27 mouse cellular contexts compared by ENCODE assay signal in genomic region chr11:74583824-74584349, GRCm38 (mm10). TPM values are rescaled to one million over a fixed set of nuclear protein-coding genes. Genes with fewer than 3 reads are reported as not detected.
DNase-seq lines count a peak whose midpoint lies in the region; ATAC-seq and TF ChIP-seq lines count a peak whose summit lies in the region.
"Had no signal": no experiment of that assay in that cellular context is flagged by ENCODE, and none has a peak within 500 bp of the region (broad histone marks: within the 10 kb centered on the region; RNA-seq: fewer than 3 reads in every experiment).

No protein-coding gene starts in this region.

- DNase-seq in neural tube, embryonic 10.5 days (ENCODE audit: extremely low spot score, low spot score), result no peak
- DNase-seq in liver, embryonic 14.5 days (ENCODE audit: low read depth in 3 of 3, low spot score in 3 of 3), result no peak
- no peak for DNase-seq in lung, postnatal 36 days
- no peak for DNase-seq in spleen, postnatal 10 days (ENCODE audit: low spot score in 2 of 2)
- DNase-seq: adrenal gland, postnatal 10 days; adrenal gland, postnatal 36 days; B cell, adult 2 months; cerebellum, postnatal 10 days; cerebellum, postnatal 36 days; embryo, embryonic 11 days; gastrocnemius, postnatal 25 days; heart, adult 11 months had no signal

- no peak for TF ChIP-seq CTCF in liver, embryonic 14.5 days (IDR thresholded peaks at IDR 0.05; ENCODE audit: low read depth)

- peak overlapping the region; percentile 26; the same call in 1 of the 2 replicates for H3K27ac ChIP-seq in hindbrain, embryonic 13.5 days
- H3K27ac ChIP-seq in hindbrain, embryonic 16.5 days (ENCODE audit: low read depth, low read length), result no peak overlapping the region
- H3K27ac ChIP-seq in neural tube, embryonic 13.5 days (replicated peaks), result 0 out of 2 replicates have a peak overlapping the region, but pooled peaks have one; percentile 18
- H3K27ac ChIP-seq in liver, embryonic 14.5 days, result no peak overlapping the region
- H3K27ac ChIP-seq: embryonic facial prominence, embryonic 10.5 days; embryonic facial prominence, embryonic 13.5 days; forebrain, embryonic 12.5 days; forebrain, embryonic 15.5 days had no signal

- no peaks in the 10 kb centered on the region for H3K36me3 ChIP-seq in hindbrain, embryonic 13.5 days
- no peaks in the 10 kb centered on the region for H3K36me3 ChIP-seq in hindbrain, embryonic 16.5 days (ENCODE audit: control insufficient read depth, insufficient read depth, low read length)
- no peaks in the 10 kb centered on the region for H3K36me3 ChIP-seq in neural tube, embryonic 13.5 days
- no peaks in the 10 kb centered on the region for H3K36me3 ChIP-seq in liver, embryonic 14.5 days (replicated peaks; ENCODE audit: control insufficient read depth, insufficient read depth, low read depth)
- H3K36me3 ChIP-seq: embryonic facial prominence, embryonic 10.5 days; embryonic facial prominence, embryonic 13.5 days; forebrain, embryonic 12.5 days; forebrain, embryonic 15.5 days; G1E; hindbrain, embryonic 12.5 days had no signal

- H3K4me1 ChIP-seq in hindbrain, embryonic 13.5 days (replicated peaks), result peaks cover 40% of the 10 kb centered on the region
- H3K4me1 ChIP-seq in hindbrain, embryonic 16.5 days (ENCODE audit: control insufficient read depth, insufficient read depth, low read depth, low read length), result peaks cover 15% of the 10 kb centered on the region
- H3K4me1 ChIP-seq in neural tube, embryonic 13.5 days (replicated peaks), result peaks cover 49% of the 10 kb centered on the region
- H3K4me1 ChIP-seq in liver, embryonic 14.5 days (replicated peaks; ENCODE audit: control insufficient read depth in 2 of 2, insufficient read depth in 2 of 2, low read length in 1 of 2), result peaks cover 8 to 22% of the 10 kb centered on the region in 2 experiments
- H3K4me1 ChIP-seq: embryonic facial prominence, embryonic 10.5 days; embryonic facial prominence, embryonic 13.5 days; forebrain, embryonic 15.5 days had no signal

- no peak; the same call in 1 of the 2 replicates for TF ChIP-seq EP300 in liver, embryonic 14.5 days (IDR thresholded peaks at IDR 0.05; ENCODE audit: low read depth)

- H3K9ac ChIP-seq in hindbrain, embryonic 13.5 days, result no peak overlapping the region
- no peak overlapping the region for H3K9ac ChIP-seq in hindbrain, embryonic 16.5 days (ENCODE audit: low read depth, low read length)
- no peak overlapping the region for H3K9ac ChIP-seq in neural tube, embryonic 13.5 days
- no peak overlapping the region for H3K9ac ChIP-seq in liver, embryonic 14.5 days (replicated peaks)
- H3K9ac ChIP-seq: embryonic facial prominence, embryonic 13.5 days; forebrain, embryonic 12.5 days; forebrain, embryonic 15.5 days; hindbrain, embryonic 12.5 days had no signal

- no peak overlapping the region for H3K4me2 ChIP-seq in hindbrain, embryonic 13.5 days
- no peak overlapping the region for H3K4me2 ChIP-seq in hindbrain, embryonic 16.5 days (ENCODE audit: low read length)
- no peak overlapping the region for H3K4me2 ChIP-seq in neural tube, embryonic 13.5 days
- no peak overlapping the region for H3K4me2 ChIP-seq in liver, embryonic 14.5 days (ENCODE audit: low read depth)
- H3K4me2 ChIP-seq: embryonic facial prominence, embryonic 13.5 days; forebrain, embryonic 12.5 days; forebrain, embryonic 15.5 days; heart, embryonic 11.5 days; hindbrain, embryonic 12.5 days had no signal

- 78% methylated on average over 7 of the region's 7 CpGs for WGBS in hindbrain, embryonic 13.5 days
- 70% methylated on average over 7 of the region's 7 CpGs for WGBS in hindbrain, embryonic 16.5 days
- whole genome bisulfite sequencing in neural tube, embryonic 13.5 days, result 58% methylated on average over 7 of the region's 7 CpGs
- WGBS in liver, embryonic 14.5 days (ENCODE audit: insufficient replicate concordance), result 39% methylated on average over 7 of the region's 7 CpGs

- no peak overlapping the region for H3K4me3 ChIP-seq in hindbrain, embryonic 13.5 days
- H3K4me3 ChIP-seq in hindbrain, embryonic 16.5 days (ENCODE audit: low read length), result no peak overlapping the region
- no peak overlapping the region for H3K4me3 ChIP-seq in neural tube, embryonic 13.5 days
- no peak overlapping the region for H3K4me3 ChIP-seq in liver, embryonic 14.5 days (ENCODE audit: insufficient read depth in 1 of 2, low read depth in 2 of 2, low read length in 2 of 2)
- H3K4me3 ChIP-seq: embryonic facial prominence, embryonic 10.5 days; embryonic facial prominence, embryonic 13.5 days; erythroblast, embryonic 14.5 days; forebrain, embryonic 12.5 days; forebrain, embryonic 15.5 days; hindbrain, embryonic 12.5 days had no signal

- no peak for ATAC-seq in hindbrain, embryonic 13.5 days (ENCODE audit: low FRiP score)
- ATAC-seq in hindbrain, embryonic 16.5 days, result no peak
- ATAC-seq in neural tube, embryonic 13.5 days (ENCODE audit: low read depth), result no peak
- peak; percentile 62 for ATAC-seq in liver, embryonic 14.5 days (ENCODE audit: insufficient read depth)
- ATAC-seq in megakaryocyte-erythroid progenitor cell, adult 5-6 weeks (replicated peaks; ENCODE audit: low FRiP score, low TSS enrichment, poor library complexity, severe bottlenecking), result peak; percentile 41
- ATAC-seq: forebrain, embryonic 15.5 days; hindbrain, postnatal 0 days; Patski had no signal

- H3K27me3 ChIP-seq in hindbrain, embryonic 13.5 days, result peaks cover 18% of the 10 kb centered on the region
- H3K27me3 ChIP-seq in hindbrain, embryonic 16.5 days (replicated peaks; ENCODE audit: control insufficient read depth, insufficient read depth, low read length), result 0 out of 2 replicates have a peak, but pooled peaks cover 2% of the 10 kb centered on the region
- H3K27me3 ChIP-seq in neural tube, embryonic 13.5 days, result peaks cover 20% of the 10 kb centered on the region
- H3K27me3 ChIP-seq in liver, embryonic 14.5 days (ENCODE audit: control insufficient read depth, insufficient read depth, low read length), result peaks cover 13% of the 10 kb centered on the region

- H3K9me3 ChIP-seq in hindbrain, embryonic 13.5 days, result no peaks in the 10 kb centered on the region
- H3K9me3 ChIP-seq in hindbrain, embryonic 16.5 days (ENCODE audit: control insufficient read depth, low read length), result no peaks in the 10 kb centered on the region
- H3K9me3 ChIP-seq in neural tube, embryonic 13.5 days, result no peaks in the 10 kb centered on the region
- H3K9me3 ChIP-seq in liver, embryonic 14.5 days (ENCODE audit: control insufficient read depth, low read length), result no peaks in the 10 kb centered on the region
- H3K9me3 ChIP-seq: embryonic facial prominence, embryonic 10.5 days; embryonic facial prominence, embryonic 13.5 days; forebrain, embryonic 12.5 days; forebrain, embryonic 15.5 days; hindbrain, embryonic 12.5 days had no signal

RNA-seq across cellular contexts. Expression of gene Rap1gap2, which starts 26.8 kb away (rescaled TPM):
- polyA plus RNA-seq in hindbrain, embryonic 13.5 days (2015; fragmentation: Nextera tagmentation; extraction: Ambion mirVana), result 10.4 and 10.6 TPM in 2 replicates
- polyA plus RNA-seq in hindbrain, embryonic 16.5 days (2015; fragmentation: Nextera tagmentation; extraction: Ambion mirVana), result 13.7 and 15.0 TPM in 2 replicates
- polyA plus RNA-seq in neural tube, embryonic 13.5 days (2015; fragmentation: Nextera tagmentation; extraction: Ambion mirVana), result 10.9 and 11.5 TPM in 2 replicates
- polyA plus RNA-seq in liver, embryonic 14.5 days (2012; rRNA removed), result 0.95 and 0.98 TPM in 2 replicates
- polyA plus RNA-seq in liver, embryonic 14.5 days (2014; fragmentation: Nextera tagmentation; extraction: Ambion mirVana), result 0.56 and 0.71 TPM in 2 replicates
- 1.5 and 2.3 TPM in 2 replicates for total RNA-seq in megakaryocyte-erythroid progenitor cell, adult 5-6 weeks (2014; fragmentation: Nextera tagmentation)
- total RNA-seq in megakaryocyte-erythroid progenitor cell, adult 5-6 weeks (2017), result 1.6 and 2.6 TPM in 2 replicates

RNA-seq across cellular contexts. Expression of gene Ccdc92b, which starts 35.5 kb away (rescaled TPM):
- 2.0 and 2.1 TPM in 2 replicates for polyA plus RNA-seq in hindbrain, embryonic 13.5 days (2015; fragmentation: Nextera tagmentation; extraction: Ambion mirVana)
- polyA plus RNA-seq in hindbrain, embryonic 16.5 days (2015; fragmentation: Nextera tagmentation; extraction: Ambion mirVana), result 2.5 and 2.9 TPM in 2 replicates
- polyA plus RNA-seq in neural tube, embryonic 13.5 days (2015; fragmentation: Nextera tagmentation; extraction: Ambion mirVana), result 1.9 and 2.1 TPM in 2 replicates
- polyA plus RNA-seq in liver, embryonic 14.5 days (2012; rRNA removed), result 12.7 and 13.1 TPM in 2 replicates
- 10.2 and 12.6 TPM in 2 replicates for polyA plus RNA-seq in liver, embryonic 14.5 days (2014; fragmentation: Nextera tagmentation; extraction: Ambion mirVana)
- total RNA-seq in megakaryocyte-erythroid progenitor cell, adult 5-6 weeks (2014; fragmentation: Nextera tagmentation), result 0.66 TPM in 1 of 2 replicates, not detected in the other
- total RNA-seq in megakaryocyte-erythroid progenitor cell, adult 5-6 weeks (2017), result 0.57 TPM in 1 of 2 replicates, not detected in the other
- total RNA-seq: CH12.LX had no signal
- polyA plus RNA-seq: G1E had no signal

Comparison
In these comparisons a context has a peak if more than half of its experiments do, and no peak if none do; other contexts are left out.
1. H3K27ac ChIP-seq: peak in hindbrain, embryonic 13.5 days (single experiment) and neural tube, embryonic 13.5 days (single experiment); none in hindbrain, embryonic 16.5 days (single experiment) and liver, embryonic 14.5 days (single experiment).
2. ATAC-seq: peak in liver, embryonic 14.5 days (single experiment) and megakaryocyte-erythroid progenitor cell, adult 5-6 weeks (single experiment); none in hindbrain, embryonic 13.5 days (single experiment), hindbrain, embryonic 16.5 days (single experiment) and neural tube, embryonic 13.5 days (single experiment).